Mouse (Mus musculus) liver, adult (tissue): ENCODE data around the gene Nup93.

ENCODE experiments used
- GATA4 ChIP-seq: IDR thresholded peaks from 2 replicates; pipeline ENCODE4 v1.6.1; 2014; ENCODE audit warnings: mild to moderate bottlenecking, low read length; ENCODE audit not compliant: insufficient replicate concordance

Nup93 gene

GRCm38 (mm10) chr8:94280001-94280613, 65.7 kb downstream of the Nup93 start:
- no peak for TF ChIP-seq GATA4

- no peak for TF ChIP-seq GATA4
These were observed 68.2 kb downstream of the Nup93 start for GRCm38 (mm10) chr8:94282453-94282985.

GRCm38 (mm10) chr8:94284204-94284603, 69.8 kb downstream of the Nup93 start:
- TF ChIP-seq GATA4 = no peak

GRCm38 (mm10) chr8:94290606-94291005, 76.2 kb downstream of the Nup93 start:
- TF ChIP-seq GATA4 = no peak

- TF ChIP-seq GATA4 = no peak
These were observed 77.7 kb downstream of the Nup93 start for GRCm38 (mm10) chr8:94292072-94292471.

GRCm38 (mm10) chr8:94292626-94293025, 78.3 kb downstream of the Nup93 start:
- TF ChIP-seq GATA4 = no peak

- no peak for TF ChIP-seq GATA4
These were observed 81.3 kb downstream of the Nup93 start for GRCm38 (mm10) chr8:94295687-94296086.

GRCm38 (mm10) chr8:94296312-94296991, 82.1 kb downstream of the Nup93 start:
- no peak for TF ChIP-seq GATA4

GRCm38 (mm10) chr8:94297101-94297500, 82.7 kb downstream of the Nup93 start:
- TF ChIP-seq GATA4 = no peak

GRCm38 (mm10) chr8:94300809-94301208, 86.4 kb downstream of the Nup93 start:
- TF ChIP-seq GATA4 = no peak

- TF ChIP-seq GATA4 = no peak
These were observed 90.0 kb downstream of the Nup93 start for GRCm38 (mm10) chr8:94304412-94304811.

GRCm38 (mm10) chr8:94306989-94307513, 92.7 kb downstream of the Nup93 start:
- no peak for TF ChIP-seq GATA4

GRCm38 (mm10) chr8:94307652-94308051, 93.3 kb downstream of the Nup93 start:
- no peak for TF ChIP-seq GATA4

- no peak for TF ChIP-seq GATA4
These were observed 99.7 kb downstream of the Nup93 start for GRCm38 (mm10) chr8:94314069-94314468.

GRCm38 (mm10) chr8:94317249-94317648, 102.9 kb downstream of the Nup93 start:
- no peak for TF ChIP-seq GATA4

GRCm38 (mm10) chr8:94317691-94318090, 103.3 kb downstream of the Nup93 start:
- TF ChIP-seq GATA4 = no peak
